Mouse (Mus musculus): Measurements from ENCODE around the gene Gm10413.
"Not testable (repeated sequence)": the region's sequence is repeated elsewhere in the genome, so short reads cannot be mapped to it uniquely, and the experiment has no call there.

Gm10413 gene

DNA sequence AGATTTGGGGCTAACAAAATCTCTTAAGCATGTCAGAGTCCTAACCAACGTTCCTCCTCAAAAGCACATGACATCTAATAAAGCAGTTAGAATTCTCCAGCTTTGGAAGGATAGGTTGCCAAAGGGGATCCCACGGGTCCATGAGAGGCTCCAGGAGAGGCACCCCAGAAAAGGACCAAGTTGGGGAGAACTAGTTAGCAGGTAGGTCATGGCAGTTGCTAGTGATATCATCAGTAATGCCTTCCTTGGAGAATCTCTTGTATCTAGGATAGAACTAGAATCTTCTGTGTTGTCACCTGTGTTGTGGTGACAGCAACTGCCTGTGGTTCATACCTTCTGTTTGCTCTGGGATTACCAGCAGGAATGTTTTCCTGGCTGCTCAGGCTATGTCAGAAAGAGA, at the start of gene Gm10413:
TSS of gene Gm10413 (plus strand) at position 301 of the 400 bp plus-strand sequence.
- H3K4me3 ChIP-seq (replicated peaks; ENCODE audit: low read length); H3K27me3 ChIP-seq (ENCODE audit: insufficient read depth, low read length); H3K9me3 ChIP-seq (ENCODE audit: low read length); H3K36me3 ChIP-seq (ENCODE audit: insufficient read depth, low read length); H3K4me1 ChIP-seq (replicated peaks; ENCODE audit: low read depth, low read length): not testable (repeated sequence)

DNA sequence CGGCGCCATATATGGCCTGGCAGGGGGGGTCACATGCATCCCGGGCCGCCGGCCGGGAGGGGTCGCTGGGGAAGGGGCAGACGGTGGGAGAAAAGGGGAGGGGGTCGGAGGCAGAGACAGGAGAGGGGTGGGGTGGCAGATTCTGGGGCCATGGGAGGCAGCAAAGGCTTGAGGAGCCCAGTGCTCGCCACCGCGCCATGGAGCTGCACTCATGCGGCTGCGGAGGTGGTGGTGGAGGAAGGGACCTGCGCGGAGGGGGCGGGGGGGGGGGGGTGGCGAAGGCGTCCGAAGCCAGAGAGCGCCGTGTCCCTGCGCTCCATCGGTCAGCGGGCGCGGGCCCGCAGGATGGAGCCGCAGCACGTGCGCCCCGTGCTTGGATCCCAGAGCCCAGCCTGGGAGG, 17.4 kb downstream of the Gm10413 start, which contains the start of gene Gm10409:
TSS of gene Gm10409 (plus strand) at position 301 of the 400 bp plus-strand sequence.
- H3K4me3 ChIP-seq (replicated peaks; ENCODE audit: low read length); H3K4me1 ChIP-seq (replicated peaks; ENCODE audit: low read depth, low read length); H3K36me3 ChIP-seq (ENCODE audit: insufficient read depth, low read length); H3K9me3 ChIP-seq (ENCODE audit: low read length); H3K27me3 ChIP-seq (ENCODE audit: insufficient read depth, low read length): not testable (repeated sequence)

DNA sequence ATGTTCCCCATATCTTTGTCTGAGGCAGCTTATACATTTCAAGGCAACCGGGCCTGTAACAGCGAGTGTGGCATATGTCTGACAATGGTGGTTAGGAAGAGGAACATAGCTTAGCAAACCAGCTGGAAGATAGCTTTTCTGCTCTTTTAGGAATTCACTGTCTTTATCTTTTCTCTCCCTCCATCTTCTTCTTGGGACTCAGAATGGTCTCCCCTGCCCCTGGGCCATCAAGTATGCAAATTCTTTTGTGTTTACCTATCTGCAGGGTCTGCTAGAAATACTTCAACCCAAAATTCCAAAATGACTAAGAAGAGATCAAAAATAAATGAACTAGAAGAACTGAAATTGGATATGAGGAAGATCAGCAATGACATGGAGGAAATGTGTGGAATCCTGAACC, 32.9 kb downstream of the Gm10413 start, which contains the start of gene Gm3005:
TSS of gene Gm3005 (plus strand) at position 301 of the 400 bp plus-strand sequence.
- not testable (repeated sequence) for H3K4me3 ChIP-seq (replicated peaks; ENCODE audit: low read length); H3K9me3 ChIP-seq (ENCODE audit: low read length); H3K4me1 ChIP-seq (replicated peaks; ENCODE audit: low read depth, low read length); H3K27me3 ChIP-seq (ENCODE audit: insufficient read depth, low read length); H3K36me3 ChIP-seq (ENCODE audit: insufficient read depth, low read length)

DNA sequence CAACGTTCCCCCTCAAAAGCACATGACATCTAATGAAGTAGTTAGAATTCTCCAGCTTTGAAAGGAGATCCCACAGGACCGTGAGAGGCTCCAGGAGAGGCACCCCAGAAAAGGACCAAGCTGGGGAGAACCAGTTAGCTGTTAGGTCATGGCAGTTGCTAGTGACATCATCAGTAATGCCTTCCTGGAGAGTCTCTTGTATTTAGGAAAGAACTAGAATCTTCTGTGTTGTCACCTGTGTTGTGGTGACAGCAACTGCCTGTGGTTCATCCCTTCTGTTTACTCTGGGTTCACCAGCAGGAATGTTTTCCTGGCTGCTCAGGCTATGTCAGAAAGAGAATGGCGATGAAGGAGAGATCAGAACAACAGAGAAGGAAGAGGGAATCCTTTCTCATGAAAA, 54.2 kb downstream of the Gm10413 start, which contains the start of gene Gm10408:
TSS of gene Gm10408 (plus strand) at position 301 of the 400 bp plus-strand sequence.
- H3K9me3 ChIP-seq (ENCODE audit: low read length); H3K4me1 ChIP-seq (replicated peaks; ENCODE audit: low read depth, low read length); H3K36me3 ChIP-seq (ENCODE audit: insufficient read depth, low read length); H3K27me3 ChIP-seq (ENCODE audit: insufficient read depth, low read length); H3K4me3 ChIP-seq (replicated peaks; ENCODE audit: low read length): not testable (repeated sequence)
